Mouse (Mus musculus) ES-Bruce4 (cell line): Measurements from ENCODE around the gene Ablim2.

ENCODE experiments used
- CTCF ChIP-seq: IDR thresholded peaks from one replicate; pipeline ENCODE4 v1.8.1; 2011; ENCODE audit warnings: low read depth, low read length
- EP300 ChIP-seq: IDR thresholded peaks from 2 replicates; pipeline ENCODE4 v1.6.1; 2011; ENCODE audit warnings: low read depth, low read length; ENCODE audit not compliant: insufficient read depth
- POLR2A ChIP-seq: IDR thresholded peaks from one replicate; pipeline ENCODE4 v1.8.1; 2011; ENCODE audit warnings: low read length; ENCODE audit not compliant: insufficient read depth

- TF ChIP-seq CTCF (no peak), EP300 (no peak), POLR2A (no peak)
These were observed 6.7 kb upstream of the Ablim2 start for GRCm38 (mm10) chr5:35751016-35751415.
